Mouse (Mus musculus) macrophage (primary cell): Measurements from ENCODE around the gene Kank2. TPM values are rescaled to one million over a fixed set of nuclear protein-coding genes. Genes with fewer than 3 reads are reported as not detected.

Experiments used
- H3K27ac ChIP-seq: fragments of 350-480 bp; formaldehyde crosslinking; 2 replicates; pipeline ENCODE4 v1.9.0; 2021
- H3K36me3 ChIP-seq: fragments of 350-480 bp; formaldehyde crosslinking; 2 replicates; pipeline ENCODE4 v1.9.0; 2021; ENCODE audit errors: inconsistent target
- H3K4me3 ChIP-seq: fragments of 350-480 bp; formaldehyde crosslinking; 2 replicates; pipeline ENCODE4 v1.9.0; 2021; ENCODE audit errors: inconsistent target
- H3K79me2 ChIP-seq: fragments of 350-480 bp; formaldehyde crosslinking; 2 replicates; pipeline ENCODE4 v1.9.0; 2021; ENCODE audit errors: inconsistent target
- WGBS: methylation state at CpG from one replicate; pipeline ENCODE4 v1.1.7; 2026; ENCODE audit warnings: inconsistent platforms; ENCODE audit not compliant: missing documents; 5-methylcytosine and 5-hydroxymethylcytosine counted together
- polyA plus RNA-seq: library from polyadenylated mRNA; stranded (reverse); fragments of 250-400 nt; gene quantifications from 3 replicates; pipeline ENCODE4 v1.2.4, GENCODE M21; 2018; ENCODE audit warnings: inconsistent platforms
- total RNA-seq, 78 experiments: library from RNA; depleted of rRNA; stranded (reverse); fragments of 250-400 nt; gene quantifications; 1 replicate in 9 of 78; 2 replicates in 24 of 78; 3 replicates in 43 of 78; 4 replicates in 2 of 78; pipeline ENCODE4 v1.2.4; 2018; ENCODE audit warnings: inconsistent platforms in 56 of 78

The Kank2 gene
- 1 to 10 TPM in 17 of 26 experiments, under 1 TPM in 8, not detected in 1; 0.20 to 7.2 (median 1.6) TPM for total RNA-seq (2018; cell fraction: chromatin; rRNA removed)
- total RNA-seq (2018; cell fraction: cytosol; rRNA removed): 1 to 10 TPM; 1.3 to 7.3 (median 3.6) TPM
- 10 to 100 TPM in 1 of 26 experiments, 1 to 10 TPM in 24, under 1 TPM in 1; 0.89 to 10.2 (median 2.2) TPM for total RNA-seq (2018; cell fraction: nucleus; rRNA removed)
- 5.1 to 8.4 TPM (median 5.6 TPM) in 3 replicates for polyA plus RNA-seq

- under 1% methylated on average over 52 of the region's 52 CpGs for WGBS
- H3K27ac ChIP-seq: no peak within 1 kb of the TSS
- peak within 1 kb of the TSS; percentile 70 for H3K4me3 ChIP-seq
- H3K79me2 ChIP-seq: no peaks in the 10 kb centered on the region
- no peaks in the 10 kb centered on the region for H3K36me3 ChIP-seq
Measured at GRCm38 (mm10) chr9:21798345-21799009, at the start of gene Kank2. Gene Kank2 (minus strand): TSS chr9:21798744.

- 96% methylated on average over 10 of the region's 10 CpGs for WGBS
- no peak overlapping the region for H3K27ac ChIP-seq
Measured at GRCm38 (mm10) chr9:21847926-21848325, 49.4 kb upstream of the Kank2 start.

GRCm38 (mm10) chr9:21847425-21847824, 48.9 kb upstream of the Kank2 start:
- Histone ChIP-seq H3K36me3 (no peaks in the 10 kb centered on the region), H3K27ac (no peak overlapping the region), H3K4me3 (no peak overlapping the region), H3K79me2 (no peaks in the 10 kb centered on the region)
- WGBS: 84% methylated on average over 3 of the region's 3 CpGs

More at GRCm38 (mm10) chr9:21847926-21848325, 49.4 kb upstream of the Kank2 start:
- H3K36me3 ChIP-seq: no peaks in the 10 kb centered on the region
- no peaks in the 10 kb centered on the region for H3K79me2 ChIP-seq
- no peak overlapping the region for H3K4me3 ChIP-seq

- Histone ChIP-seq H3K79me2 (no peaks in the 10 kb centered on the region), H3K27ac (no peak overlapping the region), H3K36me3 (no peaks in the 10 kb centered on the region), H3K4me3 (no peak overlapping the region)
- WGBS: 68% methylated on average over 10 of the region's 11 CpGs
Measured at GRCm38 (mm10) chr9:21846755-21847341, 48.3 kb upstream of the Kank2 start.

- no peaks in the 10 kb centered on the region for H3K36me3 ChIP-seq
- H3K27ac ChIP-seq: no peak overlapping the region
- 82% methylated on average over 14 of the region's 14 CpGs for WGBS
- H3K4me3 ChIP-seq: no peak overlapping the region
- H3K79me2 ChIP-seq: no peaks in the 10 kb centered on the region
Measured at GRCm38 (mm10) chr9:21845381-21846080, 47.0 kb upstream of the Kank2 start.

- Histone ChIP-seq H3K79me2 (no peaks in the 10 kb centered on the region), H3K36me3 (no peaks in the 10 kb centered on the region), H3K4me3 (no peak overlapping the region), H3K27ac (no peak overlapping the region)
- WGBS: 91% methylated on average over 6 of the region's 6 CpGs
Measured at GRCm38 (mm10) chr9:21843086-21843485, 44.5 kb upstream of the Kank2 start.

GRCm38 (mm10) chr9:21842391-21842790, 43.8 kb upstream of the Kank2 start:
- no peak overlapping the region for H3K27ac ChIP-seq
- H3K4me3 ChIP-seq: no peak overlapping the region
- H3K36me3 ChIP-seq: no peaks in the 10 kb centered on the region
- 75% methylated on average over 5 of the region's 5 CpGs for WGBS
- no peaks in the 10 kb centered on the region for H3K79me2 ChIP-seq

- Histone ChIP-seq H3K79me2 (no peaks in the 10 kb centered on the region), H3K36me3 (no peaks in the 10 kb centered on the region), H3K4me3 (no peak overlapping the region), H3K27ac (no peak overlapping the region)
- 94% methylated on average over 5 of the region's 6 CpGs for WGBS
Measured at GRCm38 (mm10) chr9:21841340-21841739, 42.8 kb upstream of the Kank2 start.

- Histone ChIP-seq H3K4me3 (no peak overlapping the region), H3K79me2 (no peaks in the 10 kb centered on the region), H3K27ac (no peak overlapping the region), H3K36me3 (no peaks in the 10 kb centered on the region)
- 58% methylated on average over 8 of the region's 8 CpGs for WGBS
Measured at GRCm38 (mm10) chr9:21840115-21840787, 41.7 kb upstream of the Kank2 start.

- H3K36me3 ChIP-seq: no peaks in the 10 kb centered on the region
- no peak overlapping the region for H3K4me3 ChIP-seq
- no peaks in the 10 kb centered on the region for H3K79me2 ChIP-seq
- 100% methylated on average over 2 of the region's 2 CpGs for WGBS
- no peak overlapping the region for H3K27ac ChIP-seq
Measured at GRCm38 (mm10) chr9:21837690-21838089, 39.1 kb upstream of the Kank2 start.

GRCm38 (mm10) chr9:21835258-21835912, 36.8 kb upstream of the Kank2 start, which contains the start of gene Angptl8:
Gene Angptl8 (plus strand): TSS chr9:21835510.
- H3K79me2 ChIP-seq: no peaks in the 10 kb centered on the region
- 73% methylated on average over 15 of the region's 15 CpGs for WGBS
- no peaks in the 10 kb centered on the region for H3K36me3 ChIP-seq
- no peak within 1 kb of the TSS for H3K4me3 ChIP-seq
- H3K27ac ChIP-seq: no peak within 1 kb of the TSS

- H3K27ac ChIP-seq: no peak overlapping the region
- H3K4me3 ChIP-seq: no peak overlapping the region
Measured at GRCm38 (mm10) chr9:21831558-21832240, 33.2 kb upstream of the Kank2 start.

GRCm38 (mm10) chr9:21830936-21831335, 32.4 kb upstream of the Kank2 start:
- WGBS: 94% methylated on average over 11 of the region's 11 CpGs
- Histone ChIP-seq H3K36me3 (no peaks in the 10 kb centered on the region), H3K27ac (no peak overlapping the region), H3K4me3 (no peak overlapping the region), H3K79me2 (no peaks in the 10 kb centered on the region)

More at GRCm38 (mm10) chr9:21831558-21832240, 33.2 kb upstream of the Kank2 start:
- Histone ChIP-seq H3K36me3 (no peaks in the 10 kb centered on the region), H3K79me2 (no peaks in the 10 kb centered on the region)
- 76% methylated on average over 16 of the region's 20 CpGs for WGBS
